Comparison of ENCODE assay signal across 9 mouse cellular contexts in genomic region chrX:139231143-139231542, GRCm38 (mm10). TPM values are rescaled to one million over a fixed set of nuclear protein-coding genes. Genes with fewer than 3 reads are reported as not detected.
DNase-seq lines count a peak whose midpoint lies in the region; ATAC-seq and TF ChIP-seq lines count a peak whose summit lies in the region.
"Had no signal": no experiment of that assay in that cellular context is flagged by ENCODE, and none has a peak within 500 bp of the region (broad histone marks: within the 10 kb centered on the region; RNA-seq: fewer than 3 reads in every experiment).

No protein-coding gene starts in this region.

- 38% methylated on average over 9 of the region's 9 CpGs for WGBS in forebrain, postnatal 0 days
- 40% methylated on average over 9 of the region's 9 CpGs for WGBS in stomach, embryonic 14.5 days

- no peak overlapping the region for H3K27ac ChIP-seq in forebrain, postnatal 0 days (ENCODE audit: low read depth, low read length)
- no peak overlapping the region for H3K27ac ChIP-seq in stomach, embryonic 14.5 days (ENCODE audit: low read length)

- peak overlapping the region; percentile 38 for H3K4me2 ChIP-seq in forebrain, postnatal 0 days (ENCODE audit: low read depth)
- no peak overlapping the region for H3K4me2 ChIP-seq in stomach, embryonic 14.5 days (replicated peaks; ENCODE audit: low read depth, low read length)

- H3K4me1 ChIP-seq in forebrain, postnatal 0 days (ENCODE audit: insufficient read depth): no peaks in the 10 kb centered on the region
- H3K4me1 ChIP-seq in stomach, embryonic 14.5 days (ENCODE audit: control insufficient read depth, insufficient read depth, low read length): no peaks in the 10 kb centered on the region
- H3K4me1 ChIP-seq: megakaryocyte, embryonic 14.5 days had no signal

- no peaks in the 10 kb centered on the region for H3K36me3 ChIP-seq in forebrain, postnatal 0 days (ENCODE audit: insufficient read depth)
- H3K36me3 ChIP-seq in stomach, embryonic 14.5 days (ENCODE audit: control insufficient read depth, insufficient read depth, low read length): no peaks in the 10 kb centered on the region; the same call in 1 of the 2 replicates

- peaks cover 27% of the 10 kb centered on the region for H3K27me3 ChIP-seq in Patski
- H3K27me3 ChIP-seq in forebrain, postnatal 0 days (ENCODE audit: insufficient read depth, low read length): no peaks in the 10 kb centered on the region; the same call in 1 of the 2 replicates
- H3K27me3 ChIP-seq in stomach, embryonic 14.5 days (ENCODE audit: control insufficient read depth, insufficient read depth, low read length): no peaks in the 10 kb centered on the region

- no peak overlapping the region for H3K4me3 ChIP-seq in forebrain, postnatal 0 days (ENCODE audit: low read depth, low read length)
- no peak overlapping the region for H3K4me3 ChIP-seq in stomach, embryonic 14.5 days (ENCODE audit: low read depth, low read length)
- H3K4me3 ChIP-seq: megakaryocyte, embryonic 14.5 days had no signal

- in situ Hi-C loops in Patski (cut with MboI; ENCODE audit: low pct_unique_long_range_greater_than_20kb): no loop called here

- no peak overlapping the region for H3K9ac ChIP-seq in forebrain, postnatal 0 days
- no peak overlapping the region for H3K9ac ChIP-seq in stomach, embryonic 14.5 days (replicated peaks; ENCODE audit: low read depth, low read length)

- POLR2A ChIA-PET in Patski (lab: Charles Lee): no interaction called here

- CTCF ChIA-PET in Patski (lab: Charles Lee): interaction anchor here (1.2 kb wide), 1 partner anchor 12 kb away, joined by 5 read pairs; no protein-coding TSS in a partner anchor

- no peak for DNase-seq in Patski (ENCODE audit: low read depth, low spot score)
- peak; percentile 12 for DNase-seq in c-Kit-positive CD71-positive TER-119-positive erythroid progenitor cells, embryonic 14.5 days (ENCODE audit: low spot score)
- DNase-seq in forebrain, postnatal 0 days: peak; percentile 31
- DNase-seq in heart, postnatal 4 days: peak; percentile 71
- peak; percentile 5 to 6 for DNase-seq in layer of hippocampus, adult 8-10 months (ENCODE audit: low spot score in 2 of 2)
- DNase-seq in mesoderm, embryonic 11.5 days (ENCODE audit: low read depth, low spot score): peak; percentile 60
- no peak for DNase-seq in thymus, postnatal 10 days (ENCODE audit: low spot score in 2 of 2)

- ATAC-seq in Patski: peak; percentile 92
- peak; percentile 71 for ATAC-seq in forebrain, postnatal 0 days
- peak; percentile 75; the same call in 1 of the 2 replicates for ATAC-seq in stomach, embryonic 14.5 days (ENCODE audit: insufficient number of reproducible peaks, insufficient read depth, low FRiP score, low read depth)

- no peak for TF ChIP-seq CTCF in Patski (IDR thresholded peaks at IDR 0.05)
- no peak for TF ChIP-seq CTCF in forebrain, postnatal 0 days (IDR thresholded peaks at IDR 0.05; ENCODE audit: low read depth)

- H3K9me3 ChIP-seq in forebrain, postnatal 0 days (ENCODE audit: low read length): no peaks in the 10 kb centered on the region
- H3K9me3 ChIP-seq in stomach, embryonic 14.5 days (ENCODE audit: control insufficient read depth, low read depth, low read length): no peaks in the 10 kb centered on the region

RNA-seq across cellular contexts. Expression of gene Mum1l1, which starts 21.3 kb away (rescaled TPM):
- polyA plus RNA-seq in Patski (2021): 1.8 TPM
- 4.3 and 6.5 TPM in 2 replicates for total RNA-seq in forebrain, postnatal 0 days (2014; rRNA removed)
- 4.9 and 5.4 TPM in 2 replicates for polyA plus RNA-seq in forebrain, postnatal 0 days (2015; fragmentation: Nextera tagmentation; extraction: Ambion mirVana)
- total RNA-seq in heart, postnatal 4 days (2021): 10 to 100 TPM; 14.7 to 16.9 TPM
- total RNA-seq in layer of hippocampus, adult 8-10 months (2022): 1 to 10 TPM; 3.5 to 7.5 (median 6.1) TPM
- 26.6 and 28.8 TPM in 2 replicates for polyA plus RNA-seq in stomach, embryonic 14.5 days (2014; fragmentation: Nextera tagmentation; extraction: Ambion mirVana)

RNA-seq across cellular contexts. Expression of gene 4933428M09Rik, which starts 52.1 kb away (rescaled TPM):
- polyA plus RNA-seq in Patski (2021): not detected
- not detected in 2 replicates for total RNA-seq in forebrain, postnatal 0 days (2014; rRNA removed)
- not detected in 2 replicates for polyA plus RNA-seq in forebrain, postnatal 0 days (2015; fragmentation: Nextera tagmentation; extraction: Ambion mirVana)
- not detected for total RNA-seq in heart, postnatal 4 days (2021)
- total RNA-seq in layer of hippocampus, adult 8-10 months (2022): not detected
- polyA plus RNA-seq in stomach, embryonic 14.5 days (2014; fragmentation: Nextera tagmentation; extraction: Ambion mirVana): not detected in 2 replicates

Comparison
In these comparisons a context has a peak if more than half of its experiments do, and no peak if none do; other contexts are left out.
1. DNase-seq: peak in c-Kit-positive CD71-positive TER-119-positive erythroid progenitor cells, embryonic 14.5 days (single experiment), forebrain, postnatal 0 days (single experiment), heart, postnatal 4 days (single experiment), layer of hippocampus, adult 8-10 months (2 of 2) and mesoderm, embryonic 11.5 days (single experiment); none in Patski (single experiment) and thymus, postnatal 10 days (0 of 2).
2. Peak in every context shown above with its lines, with median percentiles within 50 percentile points of each other: ATAC-seq.